Mouse (Mus musculus) liver, postnatal 0 days (tissue): ENCODE results near the gene Jarid2.

ENCODE experiments used
- CTCF ChIP-seq: sonication (generic); IDR thresholded peaks from 2 replicates; pipeline ENCODE4 v1.5.1; 2016; ENCODE audit warnings: antibody characterized with exemption, low read depth
- EP300 ChIP-seq: IDR thresholded peaks from 2 replicates; pipeline ENCODE4 v1.6.1; 2016; ENCODE audit warnings: antibody characterized with exemption, low read depth, mild to moderate bottlenecking

- TF ChIP-seq CTCF (no peak), EP300 (no peak)
Measured at GRCm38 (mm10) chr13:44912851-44913250, 183.6 kb downstream of the Jarid2 start.
